11 mouse cellular contexts compared by ENCODE assay signal in the genomic region with DNA sequence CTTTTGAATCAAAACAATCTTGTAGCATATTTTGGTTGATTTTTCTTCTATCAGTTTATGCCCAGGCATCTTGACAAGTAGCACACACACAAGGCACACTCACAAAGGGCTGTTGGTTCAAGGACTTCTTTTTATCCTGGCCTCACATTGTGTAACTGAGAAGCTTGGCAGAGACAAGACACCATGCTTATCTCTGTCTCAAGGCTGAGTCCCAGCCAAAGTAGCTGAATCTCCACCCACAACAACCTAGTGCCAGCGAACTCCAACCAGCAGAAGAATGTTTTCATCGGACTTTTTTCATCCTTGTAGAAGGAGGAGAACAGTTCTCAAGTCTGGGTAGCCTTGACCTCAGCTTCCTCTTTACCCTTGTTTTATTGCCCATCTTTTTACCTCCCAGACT.
DNase-seq lines count a peak whose midpoint lies in the region; TF ChIP-seq lines count a peak whose summit lies in the region.
"Had no signal": no experiment of that assay in that cellular context is flagged by ENCODE, and none has a peak within 500 bp of the region (broad histone marks: within the 10 kb centered on the region; RNA-seq: fewer than 3 reads in every experiment).

No protein-coding gene starts in this region.

- no peaks in the 10 kb centered on the region for H3K9me3 ChIP-seq in forebrain, embryonic 10.5 days
- H3K9me3 ChIP-seq: limb, embryonic 15.5 days; midbrain, embryonic 10.5 days had no signal

- intact Hi-C loops in gastrocnemius, postnatal 14 days (cut with DNase I; ENCODE audit: low total_unique reads), result no loop called here

- peak; percentile 12 for DNase-seq in gastrocnemius, postnatal 14 days
- DNase-seq in gastrocnemius, adult 8-10 months (ENCODE audit: low spot score in 2 of 2), result no peak
- DNase-seq in adipocyte (ENCODE audit: low spot score), result peak; percentile 28
- DNase-seq in gonadal fat pad, adult 2 months (ENCODE audit: low read depth), result peak; percentile 14
- peak; percentile 51 for DNase-seq in lung, postnatal 36 days
- DNase-seq in forebrain, embryonic 10.5 days (ENCODE audit: extremely low spot score, low spot score), result no peak
- DNase-seq in layer of hippocampus, adult 9-11 months, result no peak
- DNase-seq in kidney, adult 2 months, result no peak
- DNase-seq: thymus, postnatal 14 days had no signal

- no peaks in the 10 kb centered on the region for H3K36me3 ChIP-seq in forebrain, embryonic 10.5 days (replicated peaks)
- no peaks in the 10 kb centered on the region for H3K36me3 ChIP-seq in kidney, adult 2 months (ENCODE audit: control insufficient read depth, insufficient read depth, low read length)
- H3K36me3 ChIP-seq: limb, embryonic 15.5 days; midbrain, embryonic 10.5 days had no signal

- no peak for TF ChIP-seq CTCF in kidney, adult 2 months (conservative IDR thresholded peaks at IDR 0.05; ENCODE audit: insufficient read depth, insufficient read length, low read depth, low read length)

- no peaks in the 10 kb centered on the region for H3K27me3 ChIP-seq in forebrain, embryonic 10.5 days (ENCODE audit: poor library complexity, severe bottlenecking)
- H3K27me3 ChIP-seq in kidney, adult 2 months (replicated peaks; ENCODE audit: control insufficient read depth, insufficient read depth, low read length), result no peaks in the 10 kb centered on the region; the same call in 1 of the 2 replicates
- H3K27me3 ChIP-seq: limb, embryonic 15.5 days had no signal

- no peak overlapping the region for H3K4me3 ChIP-seq in forebrain, embryonic 10.5 days
- no peak overlapping the region for H3K4me3 ChIP-seq in kidney, adult 2 months (ENCODE audit: insufficient read depth, low read depth, low read length)
- H3K4me3 ChIP-seq: limb, embryonic 15.5 days; midbrain, embryonic 10.5 days had no signal

- H3K4me1 ChIP-seq in forebrain, embryonic 10.5 days, result no peaks in the 10 kb centered on the region
- no peaks in the 10 kb centered on the region for H3K4me1 ChIP-seq in kidney, adult 2 months (ENCODE audit: control insufficient read depth, insufficient read depth, low read length)
- H3K4me1 ChIP-seq: limb, embryonic 15.5 days; midbrain, embryonic 10.5 days had no signal

- WGBS in forebrain, embryonic 10.5 days, result 87% methylated on average over 2 of the region's 2 CpGs
- WGBS in kidney, adult 2 months, result 74% methylated on average over 2 of the region's 2 CpGs

- TF ChIP-seq POLR2A in kidney, adult 2 months (IDR thresholded peaks at IDR 0.05; ENCODE audit: low read depth, low read length), result no peak

- H3K27ac ChIP-seq in forebrain, embryonic 10.5 days, result no peak overlapping the region
- H3K27ac ChIP-seq in kidney, adult 2 months (ENCODE audit: insufficient read depth, low read depth, low read length), result no peak overlapping the region
- H3K27ac ChIP-seq: limb, embryonic 15.5 days; midbrain, embryonic 10.5 days had no signal

Comparison
In these comparisons a context has a peak if more than half of its experiments do, and no peak if none do; other contexts are left out.
1. DNase-seq: peak in gastrocnemius, postnatal 14 days (single experiment), adipocyte (single experiment), gonadal fat pad, adult 2 months (single experiment) and lung, postnatal 36 days (single experiment); none in gastrocnemius, adult 8-10 months (0 of 2), forebrain, embryonic 10.5 days (single experiment), layer of hippocampus, adult 9-11 months (single experiment) and kidney, adult 2 months (single experiment).